Mouse (Mus musculus) bone marrow macrophage, adult 2 months (primary cell): ENCODE measurements around the gene Zic3. TPM values are rescaled to one million over a fixed set of nuclear protein-coding genes. Genes with fewer than 3 reads are reported as not detected.

Experiments
- H3K27ac ChIP-seq: 2 replicates; pipeline ENCODE4 v1.5.1; 2012; ENCODE audit warnings: low read depth, low read length; ENCODE audit not compliant: insufficient read depth
- H3K4me1 ChIP-seq: 2 replicates; pipeline ENCODE4 v1.6.1; 2012; ENCODE audit warnings: low read length; ENCODE audit not compliant: control insufficient read depth, insufficient read depth
- H3K4me3 ChIP-seq: 2 replicates; pipeline ENCODE4 v1.5.1; 2012; ENCODE audit warnings: mild to moderate bottlenecking, low read length, moderate library complexity; ENCODE audit not compliant: insufficient read depth
- CTCF ChIP-seq: IDR thresholded peaks from 2 replicates; pipeline ENCODE4 v1.5.1; 2012; ENCODE audit warnings: low read depth, mild to moderate bottlenecking, low read length, moderate library complexity
- POLR2A ChIP-seq: IDR thresholded peaks from 2 replicates; pipeline ENCODE4 v1.6.1; 2012; ENCODE audit warnings: mild to moderate bottlenecking, low read depth, low read length, borderline replicate concordance
- polyA plus RNA-seq: library from polyadenylated mRNA; stranded (reverse); fragments of >200 nt; gene quantifications from 2 replicates; pipeline ENCODE4 v1.2.4, GENCODE M21; 2012; ENCODE audit not compliant: missing spikeins, insufficient read depth, insufficient read length

Gene Zic3
- polyA plus RNA-seq, 1 experiment, result not detected

- Histone ChIP-seq H3K4me3 (no peak overlapping the region), H3K4me1 (no peaks in the 10 kb centered on the region), H3K27ac (no peak overlapping the region)
- TF ChIP-seq CTCF, result no peak
- TF ChIP-seq POLR2A, result no peak
Observed at GRCm38 (mm10) chrX:58041865-58042264, 19.4 kb downstream of the Zic3 start.

GRCm38 (mm10) chrX:58042512-58042911, 20.0 kb downstream of the Zic3 start:
- no peak overlapping the region for H3K27ac ChIP-seq
- TF ChIP-seq POLR2A, result no peak
- TF ChIP-seq CTCF, result no peak
- H3K4me1 ChIP-seq, result no peaks in the 10 kb centered on the region
- no peak overlapping the region for H3K4me3 ChIP-seq
